Mouse (Mus musculus) megakaryocyte, embryonic 14.5 days (primary cell): ENCODE measurements around the gene Filip1l. TPM values are rescaled to one million over a fixed set of nuclear protein-coding genes. Genes with fewer than 3 reads are reported as not detected.

Experiments
- H3K27me3 ChIP-seq: replicated peaks from 2 replicates; pipeline ENCODE3; 2012; ENCODE audit warnings: inconsistent platforms
- H3K36me3 ChIP-seq: replicated peaks from 2 replicates; pipeline ENCODE3; 2012; ENCODE audit warnings: low read length, inconsistent platforms, mixed read lengths
- H3K4me1 ChIP-seq: 2 replicates; pipeline ENCODE4 v1.6.1; 2012; ENCODE audit warnings: inconsistent platforms
- H3K4me3 ChIP-seq: replicated peaks from 2 replicates; pipeline ENCODE3; 2012; ENCODE audit warnings: moderate library complexity, mild to moderate bottlenecking, inconsistent platforms
- H3K9me3 ChIP-seq: 2 replicates; pipeline ENCODE4 v1.6.1; 2012; ENCODE audit warnings: inconsistent platforms
- FLI1 ChIP-seq: IDR thresholded peaks from 2 replicates; pipeline ENCODE4 v1.6.1; 2012; ENCODE audit warnings: low read length, inconsistent platforms, mixed read lengths
- GATA1 ChIP-seq: IDR thresholded peaks from 3 replicates; pipeline ENCODE4 v1.6.1; 2012; ENCODE audit warnings: mixed read lengths, low read length, inconsistent platforms, borderline replicate concordance
- polyA plus RNA-seq: library from polyadenylated mRNA; stranded (reverse); fragments of >175 nt; gene quantifications from 2 replicates; pipeline ENCODE4 v1.2.3, GENCODE M21; 2012; ENCODE audit warnings: low replicate concordance; ENCODE audit not compliant: insufficient read depth

Filip1l gene
- 1.7 TPM in 1 of 2 replicates, not detected in the other for polyA plus RNA-seq

DNA sequence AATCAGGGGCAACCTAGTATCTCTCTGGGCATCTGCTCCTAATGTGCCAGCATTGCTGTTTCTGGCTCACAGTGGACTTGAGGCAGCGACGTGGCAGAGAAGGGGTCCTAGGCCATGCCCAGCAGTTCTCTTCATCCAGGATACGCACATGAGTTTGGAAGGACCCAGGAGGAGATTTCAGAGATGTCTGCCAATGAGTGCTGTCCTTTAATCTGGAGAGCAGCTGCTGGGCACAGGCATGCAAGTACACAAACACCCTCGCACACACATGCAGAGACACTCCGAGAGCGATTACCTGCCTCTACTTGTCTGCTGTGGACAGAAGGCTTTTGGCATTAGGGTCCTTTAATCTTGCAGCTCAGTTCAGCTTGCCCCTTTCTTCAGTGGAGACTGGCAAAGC, at the start of gene Filip1l:
Filip1l (plus strand) TSS at position 343 of the 400 bp plus-strand sequence.
- TF ChIP-seq FLI1 = no peak
- no peak for TF ChIP-seq GATA1
- Histone ChIP-seq H3K9me3 (no peaks in the 10 kb centered on the region), H3K27me3 (no peaks in the 10 kb centered on the region), H3K36me3 (no peaks in the 10 kb centered on the region), H3K4me3 (no peak within 1 kb of the TSS), H3K4me1 (peaks cover 3% of the 10 kb centered on the region; the same call in 1 of the 2 replicates)

DNA sequence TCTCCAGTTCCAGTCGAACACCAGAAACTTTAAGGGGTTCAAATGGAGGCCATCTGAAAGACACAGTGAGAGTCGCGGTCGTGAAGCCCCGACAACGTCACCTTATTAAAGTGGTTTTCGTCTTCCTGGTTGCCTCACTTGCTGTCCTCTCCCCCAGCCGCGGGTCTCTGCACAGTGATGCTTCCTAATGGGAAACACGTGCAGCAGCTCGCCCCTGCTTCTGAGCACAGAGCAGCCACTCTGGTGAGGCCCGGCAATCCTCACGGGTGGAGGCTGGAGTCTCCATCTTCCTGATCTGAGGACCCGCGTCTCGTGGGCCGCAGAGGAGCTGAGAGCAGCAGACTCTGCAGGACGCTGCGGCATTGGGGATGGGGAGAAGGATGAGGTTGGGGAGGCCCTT, 49.2 kb upstream of the Filip1l start:
- no peaks in the 10 kb centered on the region for H3K9me3 ChIP-seq
- H3K4me1 ChIP-seq = peaks cover 6% of the 10 kb centered on the region
- peaks cover 2% of the 10 kb centered on the region for H3K36me3 ChIP-seq
- no peak for TF ChIP-seq GATA1
- no peak for TF ChIP-seq FLI1
- no peaks in the 10 kb centered on the region for H3K27me3 ChIP-seq
- no peak overlapping the region for H3K4me3 ChIP-seq

DNA sequence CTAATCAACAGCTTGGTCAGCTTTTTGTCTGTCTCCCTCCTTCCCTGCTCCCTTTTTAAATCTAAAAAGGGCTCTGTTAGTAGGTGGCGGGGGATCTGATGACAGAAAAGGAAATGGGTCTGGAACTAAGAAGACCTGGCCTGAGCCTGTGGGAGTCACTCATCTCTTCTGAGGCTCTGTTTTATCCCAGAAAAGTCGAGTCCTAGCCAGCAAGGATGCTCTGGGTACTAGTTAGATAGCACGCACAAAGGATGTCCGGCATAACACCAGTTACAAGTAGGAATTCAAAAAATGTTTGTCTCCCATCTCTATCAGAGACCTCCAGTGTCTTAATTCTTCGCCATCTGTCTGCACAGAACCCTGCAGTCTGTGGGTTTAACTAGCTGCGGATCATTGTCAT, 47.4 kb upstream of the Filip1l start:
- H3K27me3 ChIP-seq = no peaks in the 10 kb centered on the region
- peaks cover 6% of the 10 kb centered on the region for H3K4me1 ChIP-seq
- peaks cover 2% of the 10 kb centered on the region for H3K36me3 ChIP-seq
- H3K9me3 ChIP-seq = no peaks in the 10 kb centered on the region
- no peak overlapping the region for H3K4me3 ChIP-seq
- TF ChIP-seq FLI1 (no peak), GATA1 (no peak)

DNA sequence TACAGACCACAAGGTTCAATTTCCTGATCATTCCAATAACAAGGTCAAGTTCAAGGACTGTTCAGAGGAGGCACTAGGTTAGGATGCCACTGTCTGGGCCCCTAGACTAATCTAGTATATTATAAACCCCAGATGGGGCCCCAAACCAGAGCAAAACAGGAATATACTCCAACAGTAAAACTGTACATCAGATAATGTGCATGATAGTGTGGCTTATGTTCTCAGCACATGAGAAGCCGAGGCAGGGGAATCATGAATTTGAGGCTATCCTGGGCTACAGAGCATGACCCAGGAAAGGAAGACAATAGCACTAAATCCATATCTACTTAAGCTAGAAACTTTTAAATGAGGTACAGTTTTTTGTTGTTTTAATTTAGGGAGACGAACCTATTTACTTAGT, 40.8 kb upstream of the Filip1l start:
- peaks cover 3% of the 10 kb centered on the region for H3K4me1 ChIP-seq
- TF ChIP-seq FLI1 (no peak), GATA1 (no peak)

DNA sequence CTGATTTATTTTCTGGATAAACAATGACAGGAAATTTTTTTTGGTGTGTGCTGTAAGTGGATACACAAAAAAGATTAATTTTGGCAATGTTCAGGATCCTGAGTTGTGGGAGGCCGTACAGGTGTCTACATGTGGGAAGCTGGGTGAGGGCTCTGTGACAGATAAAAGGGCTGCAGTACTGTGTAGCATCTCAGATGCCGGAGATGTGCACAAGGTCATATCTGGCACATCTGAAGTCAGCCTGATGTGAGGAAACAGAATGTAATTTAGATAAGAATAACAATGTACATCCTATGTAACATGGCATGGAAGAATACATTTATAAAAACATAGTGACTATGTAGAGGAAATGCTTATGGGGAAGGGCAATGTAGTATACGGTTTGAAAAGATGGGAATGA, 39.4 kb upstream of the Filip1l start:
- no peaks in the 10 kb centered on the region for H3K27me3 ChIP-seq
- no peaks in the 10 kb centered on the region for H3K9me3 ChIP-seq
- no peak overlapping the region for H3K4me3 ChIP-seq
- no peaks in the 10 kb centered on the region for H3K36me3 ChIP-seq
- TF ChIP-seq GATA1 (no peak), FLI1 (no peak)
- peaks cover 9% of the 10 kb centered on the region for H3K4me1 ChIP-seq

More for the DNA sequence above, 40.8 kb upstream of the Filip1l start:
- no peaks in the 10 kb centered on the region for H3K36me3 ChIP-seq
- H3K27me3 ChIP-seq = no peaks in the 10 kb centered on the region
- no peaks in the 10 kb centered on the region for H3K9me3 ChIP-seq
- no peak overlapping the region for H3K4me3 ChIP-seq

DNA sequence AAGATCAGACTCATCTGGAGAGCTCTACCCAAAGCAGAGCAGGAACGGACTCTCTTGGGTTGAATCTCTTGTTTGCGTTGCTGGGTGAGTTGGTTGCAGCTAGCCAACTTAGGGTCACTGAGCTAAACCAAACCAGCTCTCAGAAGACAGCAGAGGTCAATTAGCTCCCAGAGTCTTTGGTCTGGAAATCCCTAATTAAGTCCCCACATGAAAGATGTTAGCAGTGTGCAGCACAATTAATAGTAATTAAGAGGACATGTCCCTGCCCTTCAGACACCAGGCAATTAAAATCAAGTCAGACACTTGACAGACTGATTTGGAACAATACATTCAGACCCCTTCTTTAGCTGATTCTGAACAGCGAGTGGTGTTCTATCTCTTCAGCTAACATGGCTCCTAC, 38.7 kb upstream of the Filip1l start:
- peaks cover 9% of the 10 kb centered on the region for H3K4me1 ChIP-seq
- TF ChIP-seq FLI1 = no peak
- no peak for TF ChIP-seq GATA1
- no peaks in the 10 kb centered on the region for H3K27me3 ChIP-seq
- no peaks in the 10 kb centered on the region for H3K36me3 ChIP-seq
- H3K9me3 ChIP-seq = no peaks in the 10 kb centered on the region
- no peak overlapping the region for H3K4me3 ChIP-seq

DNA sequence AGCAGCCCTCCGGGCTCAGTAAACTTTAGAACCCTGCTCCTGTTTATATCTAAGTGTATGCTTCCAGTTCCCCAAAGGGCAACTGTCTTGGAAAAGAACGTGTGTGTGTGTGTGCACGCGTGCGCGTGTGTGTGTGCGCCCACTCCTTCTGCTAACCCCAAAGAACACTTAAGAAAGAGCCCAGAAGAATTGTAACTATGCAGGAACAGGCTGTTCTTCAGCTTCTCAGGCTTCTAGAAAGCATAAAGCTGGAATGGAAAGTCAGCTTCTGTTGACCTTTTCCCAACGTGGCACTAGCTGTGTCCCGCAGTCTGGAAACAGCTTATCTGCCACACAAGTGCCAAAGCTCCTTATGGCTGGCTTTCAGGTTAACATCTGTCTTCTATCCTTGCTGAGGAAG, 37.9 kb upstream of the Filip1l start:
- Histone ChIP-seq H3K27me3 (no peaks in the 10 kb centered on the region), H3K4me1 (peaks cover 9% of the 10 kb centered on the region), H3K36me3 (no peaks in the 10 kb centered on the region), H3K4me3 (no peak overlapping the region), H3K9me3 (no peaks in the 10 kb centered on the region)
- no peak for TF ChIP-seq GATA1
- no peak for TF ChIP-seq FLI1

DNA sequence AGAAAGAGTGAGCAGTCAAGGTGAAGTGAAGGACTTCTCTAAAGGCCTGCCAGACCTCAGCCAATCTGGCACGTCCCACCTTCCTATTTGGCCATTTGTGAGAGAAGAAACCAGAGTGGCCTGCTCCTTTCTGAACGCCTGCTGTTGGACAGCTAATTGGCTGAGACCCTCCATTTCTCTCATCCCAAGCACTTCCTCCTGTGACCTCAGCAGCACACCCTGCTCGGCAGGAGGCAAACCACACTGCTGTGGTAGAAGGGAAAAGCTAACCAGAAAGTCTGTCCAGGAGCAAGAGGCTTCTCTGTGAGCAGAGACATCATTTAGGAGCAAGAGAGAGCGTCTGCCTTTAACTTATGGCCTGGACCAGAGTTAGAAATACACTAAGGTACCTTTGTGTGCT, 35.8 kb upstream of the Filip1l start:
- H3K27me3 ChIP-seq = no peaks in the 10 kb centered on the region
- no peaks in the 10 kb centered on the region for H3K9me3 ChIP-seq

DNA sequence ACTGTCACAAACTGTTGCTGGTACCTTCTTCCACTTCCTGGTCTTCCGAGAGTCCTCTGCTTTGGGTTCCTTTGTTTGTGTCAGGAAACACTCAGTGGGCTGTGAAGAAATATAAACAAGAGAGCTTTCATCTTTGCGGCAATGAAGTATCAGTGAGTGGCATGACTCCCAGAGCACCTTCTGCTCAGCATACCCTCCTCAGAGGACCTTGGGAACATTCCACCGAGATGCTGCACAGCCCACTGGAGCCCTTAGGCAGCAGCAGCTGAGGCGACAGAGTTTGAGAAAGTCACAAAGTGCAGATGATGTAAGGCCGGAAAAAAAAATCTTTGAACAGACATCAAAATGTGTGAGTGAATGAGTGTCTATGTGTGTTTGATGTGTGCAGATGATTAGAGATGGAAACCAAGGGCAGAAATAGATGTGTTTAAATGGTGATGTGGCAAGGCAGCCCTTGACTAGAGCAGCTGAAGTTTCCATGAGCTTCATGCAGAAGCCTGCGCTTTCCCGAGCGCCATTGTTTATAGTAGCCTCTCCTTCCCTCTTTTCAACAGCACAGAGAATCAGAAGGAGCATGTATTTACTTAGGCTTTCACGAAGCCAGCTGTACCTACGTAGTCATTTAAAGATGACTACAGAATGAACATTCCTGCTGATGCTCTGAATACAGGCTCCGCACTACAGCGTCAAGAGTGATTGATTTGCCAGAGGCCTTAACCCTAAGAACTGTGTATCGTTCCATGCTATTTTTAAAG, 34.8 kb upstream of the Filip1l start:
- Histone ChIP-seq H3K9me3 (no peaks in the 10 kb centered on the region), H3K4me3 (no peak overlapping the region), H3K27me3 (no peaks in the 10 kb centered on the region), H3K36me3 (no peaks in the 10 kb centered on the region), H3K4me1 (peaks cover 9% of the 10 kb centered on the region)
- TF ChIP-seq GATA1 (no peak), FLI1 (no peak)

More for the DNA sequence above, 35.8 kb upstream of the Filip1l start:
- TF ChIP-seq FLI1 (no peak), GATA1 (no peak)
- no peak overlapping the region for H3K4me3 ChIP-seq
- H3K4me1 ChIP-seq = peaks cover 9% of the 10 kb centered on the region
- no peaks in the 10 kb centered on the region for H3K36me3 ChIP-seq

DNA sequence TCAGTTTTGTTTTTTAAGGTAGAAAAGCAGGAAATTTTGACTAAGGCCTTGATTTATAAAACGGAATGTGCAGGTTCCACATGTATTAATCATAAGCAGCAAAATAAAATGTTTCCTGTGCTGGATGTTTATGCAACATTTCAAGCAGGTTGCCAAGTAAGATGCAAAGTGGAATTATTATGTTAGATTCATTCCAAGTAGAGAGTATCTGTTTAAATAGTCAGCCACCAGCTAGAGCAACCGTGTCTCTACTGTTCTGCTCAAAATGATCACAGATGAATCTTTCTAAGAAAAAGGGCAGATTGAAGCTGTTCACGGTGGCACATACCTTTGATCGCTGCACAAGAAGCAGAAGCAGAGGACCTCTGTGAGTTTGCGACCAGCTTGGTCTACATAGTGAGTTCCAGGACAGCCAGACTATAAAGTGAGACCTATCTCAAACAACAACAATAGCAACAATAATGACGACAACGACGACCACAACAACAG, 34.2 kb upstream of the Filip1l start:
- TF ChIP-seq FLI1 (no peak), GATA1 (no peak)
- no peaks in the 10 kb centered on the region for H3K27me3 ChIP-seq
- no peak overlapping the region for H3K4me3 ChIP-seq
- no peaks in the 10 kb centered on the region for H3K36me3 ChIP-seq
- H3K4me1 ChIP-seq = peaks cover 9% of the 10 kb centered on the region
- no peaks in the 10 kb centered on the region for H3K9me3 ChIP-seq
